Mouse (Mus musculus): ENCODE measurements around the gene Reps1. TPM values are rescaled to one million over a fixed set of nuclear protein-coding genes. Genes with fewer than 3 reads are reported as not detected.
A peak's percentile ranks its signal among the peaks of the same experiment; 100 is the strongest.
"Not testable (repeated sequence)": the region's sequence is repeated elsewhere in the genome, so short reads cannot be mapped to it uniquely, and the experiment has no call there.

The Reps1 gene
- total and polyA plus RNA-seq, 2 experiments from 2014 or later: 13.3 to 64.3 TPM

GRCm38 (mm10) chr10:18107471-18107870, 51.8 kb downstream of the Reps1 start:
- no peaks in the 10 kb centered on the region for H3K9me3 ChIP-seq (ENCODE audit: low read length)
- H3K27me3 ChIP-seq (ENCODE audit: insufficient read depth, low read length): no peaks in the 10 kb centered on the region
- no peak overlapping the region for H3K4me2 ChIP-seq (ENCODE audit: low read depth)
- TF ChIP-seq CTCF (IDR thresholded peaks at IDR 0.05; ENCODE audit: low read depth): peak; percentile 56
- H3K27ac ChIP-seq (ENCODE audit: low read depth, low read length): no peak overlapping the region
- H3K4me1 ChIP-seq (ENCODE audit: insufficient read depth): no peaks in the 10 kb centered on the region
- ATAC-seq (no peak), DNase-seq (peak; percentile 9)
- no peak overlapping the region for H3K4me3 ChIP-seq (ENCODE audit: low read depth, low read length)
- 73% methylated on average over 5 of the region's 5 CpGs for WGBS
- no peak overlapping the region for H3K9ac ChIP-seq
- peaks cover 25% of the 10 kb centered on the region for H3K36me3 ChIP-seq (ENCODE audit: insufficient read depth)

GRCm38 (mm10) chr10:18110940-18111339, 55.3 kb downstream of the Reps1 start:
- Histone ChIP-seq H3K27me3 (ENCODE audit: insufficient read depth, low read length) (no peaks in the 10 kb centered on the region), H3K9me3 (ENCODE audit: low read length) (no peaks in the 10 kb centered on the region), H3K36me3 (ENCODE audit: insufficient read depth) (peaks cover 10% of the 10 kb centered on the region), H3K4me2 (ENCODE audit: low read depth) (no peak overlapping the region), H3K4me3 (ENCODE audit: low read depth, low read length) (no peak overlapping the region), H3K27ac (ENCODE audit: low read depth, low read length) (no peak overlapping the region), H3K9ac (no peak overlapping the region), H3K4me1 (ENCODE audit: insufficient read depth) (no peaks in the 10 kb centered on the region)
- TF ChIP-seq CTCF (IDR thresholded peaks at IDR 0.05; ENCODE audit: low read depth): no peak
- DNase-seq (no peak), ATAC-seq (no peak)

- H3K4me3 ChIP-seq (ENCODE audit: low read depth, low read length): no peak overlapping the region
- H3K4me2 ChIP-seq (ENCODE audit: low read depth): no peak overlapping the region
- no peaks in the 10 kb centered on the region for H3K4me1 ChIP-seq (ENCODE audit: insufficient read depth)
- H3K36me3 ChIP-seq (ENCODE audit: insufficient read depth): peaks cover 18% of the 10 kb centered on the region; the same call in 1 of the 2 replicates
- H3K27ac ChIP-seq (ENCODE audit: low read depth, low read length): no peak overlapping the region
- ATAC-seq (no peak), DNase-seq (no peak)
- WGBS: 83% methylated on average over 10 of the region's 10 CpGs
- no peak overlapping the region for H3K9ac ChIP-seq
- no peaks in the 10 kb centered on the region for H3K9me3 ChIP-seq (ENCODE audit: low read length)
- TF ChIP-seq CTCF (IDR thresholded peaks at IDR 0.05; ENCODE audit: low read depth): no peak
- no peaks in the 10 kb centered on the region for H3K27me3 ChIP-seq (ENCODE audit: insufficient read depth, low read length)
These were observed 57.9 kb downstream of the Reps1 start for GRCm38 (mm10) chr10:18113473-18114093.

- Histone ChIP-seq H3K4me3 (ENCODE audit: low read depth, low read length) (no peak overlapping the region), H3K27ac (ENCODE audit: low read depth, low read length) (no peak overlapping the region), H3K36me3 (ENCODE audit: insufficient read depth) (peaks cover 57% of the 10 kb centered on the region), H3K27me3 (ENCODE audit: insufficient read depth, low read length) (no peaks in the 10 kb centered on the region), H3K4me2 (ENCODE audit: low read depth) (no peak overlapping the region), H3K4me1 (ENCODE audit: insufficient read depth) (no peaks in the 10 kb centered on the region), H3K9me3 (ENCODE audit: low read length) (no peaks in the 10 kb centered on the region), H3K9ac (no peak overlapping the region)
- WGBS: 94% methylated on average over 8 of the region's 8 CpGs
- TF ChIP-seq CTCF (IDR thresholded peaks at IDR 0.05; ENCODE audit: low read depth): no peak
- ATAC-seq: no peak
- no peak for DNase-seq
These were observed 62.7 kb downstream of the Reps1 start for GRCm38 (mm10) chr10:18118336-18118735.

GRCm38 (mm10) chr10:18130276-18130675, 74.6 kb downstream of the Reps1 start:
- Histone ChIP-seq H3K27ac (ENCODE audit: low read depth, low read length) (no peak overlapping the region), H3K4me3 (ENCODE audit: low read depth, low read length) (no peak overlapping the region), H3K36me3 (ENCODE audit: insufficient read depth) (peaks cover 12% of the 10 kb centered on the region), H3K4me2 (ENCODE audit: low read depth) (no peak overlapping the region), H3K9me3 (ENCODE audit: low read length) (no peaks in the 10 kb centered on the region), H3K9ac (no peak overlapping the region), H3K27me3 (ENCODE audit: insufficient read depth, low read length) (no peaks in the 10 kb centered on the region), H3K4me1 (ENCODE audit: insufficient read depth) (no peaks in the 10 kb centered on the region)
- TF ChIP-seq CTCF (IDR thresholded peaks at IDR 0.05; ENCODE audit: low read depth): no peak
- ATAC-seq (no peak), DNase-seq (no peak)
- 94% methylated on average over 5 of the region's 5 CpGs for WGBS

- Histone ChIP-seq H3K9ac (no peak overlapping the region), H3K36me3 (ENCODE audit: insufficient read depth) (peaks cover 2% of the 10 kb centered on the region), H3K27me3 (ENCODE audit: insufficient read depth, low read length) (no peaks in the 10 kb centered on the region), H3K4me2 (ENCODE audit: low read depth) (no peak overlapping the region), H3K27ac (ENCODE audit: low read depth, low read length) (no peak overlapping the region), H3K4me3 (ENCODE audit: low read depth, low read length) (no peak overlapping the region), H3K9me3 (ENCODE audit: low read length) (no peaks in the 10 kb centered on the region), H3K4me1 (ENCODE audit: insufficient read depth) (no peaks in the 10 kb centered on the region)
- 90% methylated on average over 10 of the region's 10 CpGs for WGBS
- ATAC-seq (no peak), DNase-seq (no peak)
- no peak for TF ChIP-seq CTCF (IDR thresholded peaks at IDR 0.05; ENCODE audit: low read depth)
These were observed 76.3 kb downstream of the Reps1 start for GRCm38 (mm10) chr10:18131666-18132650.

- H3K27me3 ChIP-seq (ENCODE audit: insufficient read depth, low read length); H3K9ac ChIP-seq; DNase-seq; H3K27ac ChIP-seq (ENCODE audit: low read depth, low read length); H3K36me3 ChIP-seq (ENCODE audit: insufficient read depth); H3K9me3 ChIP-seq (ENCODE audit: low read length); H3K4me1 ChIP-seq (ENCODE audit: insufficient read depth): not testable (repeated sequence)
- Histone ChIP-seq H3K4me3 (ENCODE audit: low read depth, low read length) (peak overlapping the region; percentile 26; the same call in 1 of the 2 replicates), H3K4me2 (ENCODE audit: low read depth) (peak overlapping the region; percentile 27)
- 68% methylated on average over 12 of the region's 26 CpGs for WGBS
- ATAC-seq: peak; percentile 43; the same call in 1 of the 2 replicates
These were observed 83.3 kb downstream of the Reps1 start for GRCm38 (mm10) chr10:18138853-18139503.
